ENCODE assay signal across 13 mouse cellular contexts in genomic region chr2:36217692-36218233, GRCm38 (mm10). TPM values are rescaled to one million over a fixed set of nuclear protein-coding genes. Genes with fewer than 3 reads are reported as not detected.
DNase-seq lines count a peak whose midpoint lies in the region; ATAC-seq and TF ChIP-seq lines count a peak whose summit lies in the region.
"Had no signal": no experiment of that assay in that cellular context is flagged by ENCODE, and none has a peak within 500 bp of the region (broad histone marks: within the 10 kb centered on the region; RNA-seq: fewer than 3 reads in every experiment).

No protein-coding gene starts in this region.

- in situ Hi-C loops in Patski (cut with MboI; ENCODE audit: low pct_unique_long_range_greater_than_20kb), result loop anchor here (10.0 kb wide), 1 partner anchor 57 kb away; no protein-coding TSS in a partner anchor

- peaks cover 19% of the 10 kb centered on the region for H3K4me1 ChIP-seq in intestine, embryonic 16.5 days (ENCODE audit: control insufficient read depth, insufficient read depth, low read length)
- H3K4me1 ChIP-seq in intestine, embryonic 15.5 days (replicated peaks), result peaks cover 12% of the 10 kb centered on the region; the same call in 1 of the 2 replicates
- peaks cover 40% of the 10 kb centered on the region for H3K4me1 ChIP-seq in lung, embryonic 15.5 days

- WGBS in intestine, embryonic 16.5 days, result 46% methylated on average over 5 of the region's 5 CpGs
- WGBS in intestine, embryonic 15.5 days, result 44% methylated on average over 5 of the region's 5 CpGs
- WGBS in lung, embryonic 15.5 days, result 28% methylated on average over 5 of the region's 5 CpGs

- POLR2A ChIA-PET in Patski (lab: Charles Lee), result no interaction called here

- DNase-seq in 416B (ENCODE audit: low read depth), result peak; percentile 56
- no peak for DNase-seq in Patski (ENCODE audit: low read depth, low spot score)
- no peak for DNase-seq in adrenal gland, postnatal 36 days
- no peak for DNase-seq in cerebellum, adult 11-12 months
- DNase-seq in gastrocnemius, postnatal 25 days, result no peak
- DNase-seq: adrenal gland, postnatal 14 days; cerebellum, adult 11 months; gastrocnemius, adult 2 months had no signal

- CTCF ChIA-PET in Patski (lab: Charles Lee), result interaction anchor here (1.0 to 3.9 kb wide), 2 partner anchors 41 to 58 kb away, joined by 3 to 32 read pairs; no protein-coding TSS in a partner anchor

- TF ChIP-seq CTCF in Patski (IDR thresholded peaks at IDR 0.05), result no peak

- H3K4me3 ChIP-seq in intestine, embryonic 16.5 days (ENCODE audit: low read length), result no peak overlapping the region
- H3K4me3 ChIP-seq in intestine, embryonic 15.5 days (replicated peaks), result no peak overlapping the region
- H3K4me3 ChIP-seq in lung, embryonic 15.5 days, result no peak overlapping the region
- H3K4me3 ChIP-seq: forebrain, embryonic 12.5 days; gastrocnemius, adult 2 months had no signal

- peak overlapping the region; percentile 11 for H3K27ac ChIP-seq in intestine, embryonic 16.5 days (ENCODE audit: low read length)
- no peak overlapping the region for H3K27ac ChIP-seq in intestine, embryonic 15.5 days
- peak overlapping the region; percentile 95 for H3K27ac ChIP-seq in lung, embryonic 15.5 days
- H3K27ac ChIP-seq: forebrain, embryonic 12.5 days; gastrocnemius, adult 2 months; hindbrain, embryonic 14.5 days had no signal

- no peak for ATAC-seq in intestine, embryonic 16.5 days
- ATAC-seq in intestine, embryonic 15.5 days, result no peak
- ATAC-seq in Patski, result peak; percentile 4
- ATAC-seq in lung, embryonic 15.5 days (ENCODE audit: borderline replicate concordance, extremely low read depth, low FRiP score, low TSS enrichment), result peak; percentile 55

- no peak overlapping the region for H3K4me2 ChIP-seq in intestine, embryonic 16.5 days (ENCODE audit: low read depth, low read length)
- H3K4me2 ChIP-seq in intestine, embryonic 15.5 days (replicated peaks), result no peak overlapping the region
- H3K4me2 ChIP-seq in lung, embryonic 15.5 days, result peak overlapping the region; percentile 36
- H3K4me2 ChIP-seq: forebrain, embryonic 12.5 days; hindbrain, embryonic 14.5 days had no signal

- no peaks in the 10 kb centered on the region for H3K36me3 ChIP-seq in intestine, embryonic 16.5 days (ENCODE audit: control insufficient read depth, insufficient read depth, low read length)
- no peaks in the 10 kb centered on the region for H3K36me3 ChIP-seq in intestine, embryonic 15.5 days
- no peaks in the 10 kb centered on the region for H3K36me3 ChIP-seq in lung, embryonic 15.5 days
- H3K36me3 ChIP-seq: forebrain, embryonic 12.5 days had no signal

- H3K9ac ChIP-seq in intestine, embryonic 16.5 days (ENCODE audit: low read depth, low read length), result no peak overlapping the region
- H3K9ac ChIP-seq in intestine, embryonic 15.5 days, result no peak overlapping the region
- no peak overlapping the region for H3K9ac ChIP-seq in lung, embryonic 15.5 days
- H3K9ac ChIP-seq: forebrain, embryonic 12.5 days; hindbrain, embryonic 14.5 days had no signal

- H3K27me3 ChIP-seq in intestine, embryonic 16.5 days (replicated peaks; ENCODE audit: control insufficient read depth, insufficient read depth, low read length), result no peaks in the 10 kb centered on the region
- H3K27me3 ChIP-seq in intestine, embryonic 15.5 days (replicated peaks), result no peaks in the 10 kb centered on the region
- H3K27me3 ChIP-seq in Patski, result no peaks in the 10 kb centered on the region
- no peaks in the 10 kb centered on the region for H3K27me3 ChIP-seq in lung, embryonic 15.5 days

- no peaks in the 10 kb centered on the region for H3K9me3 ChIP-seq in intestine, embryonic 16.5 days (ENCODE audit: control insufficient read depth, low read length)
- no peaks in the 10 kb centered on the region for H3K9me3 ChIP-seq in intestine, embryonic 15.5 days
- H3K9me3 ChIP-seq in lung, embryonic 15.5 days, result no peaks in the 10 kb centered on the region
- H3K9me3 ChIP-seq: forebrain, embryonic 12.5 days had no signal

RNA-seq across cellular contexts. Expression of gene Ptgs1, which starts 12.5 kb away (rescaled TPM):
- 29.1 and 29.8 TPM in 2 replicates for polyA plus RNA-seq in intestine, embryonic 16.5 days (2015; fragmentation: Nextera tagmentation; extraction: Ambion mirVana)
- 24.7 and 26.0 TPM in 2 replicates for polyA plus RNA-seq in intestine, embryonic 15.5 days (2015; fragmentation: Nextera tagmentation; extraction: Ambion mirVana)
- 40.4 TPM for polyA plus RNA-seq in Patski (2021)
- polyA plus RNA-seq in lung, embryonic 15.5 days (2015; fragmentation: Nextera tagmentation; extraction: Ambion mirVana), result 48.9 and 54.9 TPM in 2 replicates
- total RNA-seq in adrenal gland, postnatal 36 days (2021), result 10 to 100 TPM; 11.7 to 14.4 TPM
- 1 to 10 TPM; 4.2 to 5.5 TPM for total RNA-seq in gastrocnemius, postnatal 25 days (2021)

Comparison
In these comparisons a context has a peak if more than half of its experiments do, and no peak if none do; other contexts are left out.
1. ATAC-seq: peak in Patski (single experiment) and lung, embryonic 15.5 days (single experiment); none in intestine, embryonic 16.5 days (single experiment) and intestine, embryonic 15.5 days (single experiment).